Comparison of ENCODE assay signal across 10 mouse cellular contexts in genomic region chr2:19664147-19664546, GRCm38 (mm10). TPM values are rescaled to one million over a fixed set of nuclear protein-coding genes. Genes with fewer than 3 reads are reported as not detected.
DNase-seq lines count a peak whose midpoint lies in the region; ATAC-seq and TF ChIP-seq lines count a peak whose summit lies in the region.
"Had no signal": no experiment of that assay in that cellular context is flagged by ENCODE, and none has a peak within 500 bp of the region (broad histone marks: within the 10 kb centered on the region; RNA-seq: fewer than 3 reads in every experiment).

No protein-coding gene starts in this region.

- 0 out of 2 replicates have a peak, but pooled peaks have one; percentile 44 for ATAC-seq in heart, embryonic 14.5 days (ENCODE audit: insufficient number of reproducible peaks, insufficient read depth, low FRiP score, low read depth)
- no peak for ATAC-seq in midbrain, postnatal 0 days (ENCODE audit: low FRiP score)
- no peak for ATAC-seq in CD4-positive, CD25-positive, alpha-beta regulatory T cell, adult 4 months

- 29% methylated on average over 6 of the region's 6 CpGs for WGBS in heart, embryonic 14.5 days
- 48% methylated on average over 6 of the region's 6 CpGs for WGBS in midbrain, postnatal 0 days

- intact Hi-C loops in left cerebral cortex, adult 2 months (cut with DNase I): no loop called here

- peaks cover 12 to 37% of the 10 kb centered on the region in 2 experiments for H3K4me1 ChIP-seq in heart, embryonic 14.5 days (ENCODE audit: control insufficient read depth in 2 of 2, insufficient read depth in 2 of 2, low read length in 2 of 2)
- peaks cover 2% of the 10 kb centered on the region; the same call in 1 of the 2 replicates for H3K4me1 ChIP-seq in midbrain, postnatal 0 days (ENCODE audit: insufficient read depth, low read length)

- DNase-seq in kidney, adult 9 months: peak; percentile 16
- no peak for DNase-seq in kidney, postnatal 25 days
- DNase-seq in adrenal gland, postnatal 36 days: peak; percentile 59 to 60
- DNase-seq in midbrain, postnatal 0 days (ENCODE audit: low spot score): peak; percentile 19
- DNase-seq in left cerebral cortex, adult 2 months (ENCODE audit: extremely low spot score in 1 of 2, low spot score in 2 of 2): no peak
- DNase-seq: layer of hippocampus, adult 9-11 months; right cerebral cortex, postnatal 25 days had no signal

- H3K4me3 ChIP-seq in heart, embryonic 14.5 days (ENCODE audit: control insufficient read depth in 1 of 2, insufficient read depth in 1 of 2, low read depth in 1 of 2, low read length in 2 of 2): no peak overlapping the region
- no peak overlapping the region for H3K4me3 ChIP-seq in midbrain, postnatal 0 days (ENCODE audit: low read depth, low read length)
- no peak overlapping the region for H3K4me3 ChIP-seq in left cerebral cortex, adult 2 months
- H3K4me3 ChIP-seq: erythroblast, embryonic 14.5 days had no signal

- no peaks in the 10 kb centered on the region for H3K36me3 ChIP-seq in heart, embryonic 14.5 days (ENCODE audit: control insufficient read depth, insufficient read depth, low read length)
- no peaks in the 10 kb centered on the region for H3K36me3 ChIP-seq in midbrain, postnatal 0 days (ENCODE audit: insufficient read depth, low read length)

- H3K4me2 ChIP-seq in heart, embryonic 14.5 days (ENCODE audit: low read length): peak overlapping the region; percentile 46
- no peak overlapping the region for H3K4me2 ChIP-seq in midbrain, postnatal 0 days (ENCODE audit: low read depth, low read length, poor library complexity, severe bottlenecking)

- TF ChIP-seq CTCF in midbrain, postnatal 0 days (IDR thresholded peaks at IDR 0.05): no peak
- no peak for TF ChIP-seq CTCF in left cerebral cortex, adult 2 months (IDR thresholded peaks at IDR 0.05)

- no peak overlapping the region for H3K9ac ChIP-seq in heart, embryonic 14.5 days (ENCODE audit: low read length)
- no peak overlapping the region for H3K9ac ChIP-seq in midbrain, postnatal 0 days (replicated peaks; ENCODE audit: low read length, poor library complexity, severe bottlenecking)

- no peaks in the 10 kb centered on the region for H3K9me3 ChIP-seq in heart, embryonic 14.5 days (ENCODE audit: control insufficient read depth, low read length)
- no peaks in the 10 kb centered on the region for H3K9me3 ChIP-seq in midbrain, postnatal 0 days (ENCODE audit: low read length)

- peak overlapping the region; percentile 79 to 81 for H3K27ac ChIP-seq in heart, embryonic 14.5 days (replicated peaks in 1 of 2; ENCODE audit: control insufficient read depth in 1 of 2, insufficient read depth in 1 of 2, low read depth in 2 of 2, low read length in 2 of 2)
- no peak overlapping the region for H3K27ac ChIP-seq in midbrain, postnatal 0 days (ENCODE audit: low read depth, low read length)
- H3K27ac ChIP-seq in left cerebral cortex, adult 2 months: no peak overlapping the region

- H3K27me3 ChIP-seq in heart, embryonic 14.5 days (ENCODE audit: control insufficient read depth, insufficient read depth, low read length): no peaks in the 10 kb centered on the region
- H3K27me3 ChIP-seq in midbrain, postnatal 0 days (ENCODE audit: insufficient read depth, low read length): no peaks in the 10 kb centered on the region

RNA-seq across cellular contexts. Expression of gene Otud1, which starts 6.6 kb away (rescaled TPM):
- 1 to 10 TPM; 6.6 to 8.2 TPM for total RNA-seq in adrenal gland, postnatal 36 days (2021)
- polyA plus RNA-seq in heart, embryonic 14.5 days (2014; fragmentation: Nextera tagmentation; extraction: Ambion mirVana): 15.0 and 16.4 TPM in 2 replicates
- 6.4 and 9.4 TPM in 2 replicates for total RNA-seq in midbrain, postnatal 0 days (2014; rRNA removed)
- 1.7 and 2.0 TPM in 2 replicates for polyA plus RNA-seq in midbrain, postnatal 0 days (2015; fragmentation: Nextera tagmentation; extraction: Ambion mirVana)
- 1 to 10 TPM; 1.0 to 2.2 TPM for polyA plus RNA-seq in CD4-positive, CD25-positive, alpha-beta regulatory T cell, adult 4 months (2017; shearing (Covaris generic))
- total RNA-seq in left cerebral cortex, adult 2 months (2021): 10 to 100 TPM; 27.4 to 27.8 TPM

Comparison
In these comparisons a context has a peak if more than half of its experiments do, and no peak if none do; other contexts are left out.
1. DNase-seq: peak in kidney, adult 9 months (single experiment), adrenal gland, postnatal 36 days (2 of 2) and midbrain, postnatal 0 days (single experiment); none in kidney, postnatal 25 days (0 of 2) and left cerebral cortex, adult 2 months (0 of 2).
2. H3K27ac ChIP-seq: peak in heart, embryonic 14.5 days (2 of 2); none in midbrain, postnatal 0 days (single experiment) and left cerebral cortex, adult 2 months (single experiment).